Mouse (Mus musculus) kidney, postnatal 0 days (tissue): Measurements from ENCODE around the gene Gpr107. TPM values are rescaled to one million over a fixed set of nuclear protein-coding genes. Genes with fewer than 3 reads are reported as not detected.
A peak's percentile ranks its signal among the peaks of the same experiment; 100 is the strongest.

Experiments
- ATAC-seq: fragments of 200-750 bp; cut with Nextera tagmentation; replicated peaks from 2 replicates; pipeline ENCODE4 v1.8.0; 2017; ENCODE audit warnings: low read depth, moderate number of reproducible peaks, moderate TSS enrichment, moderate library complexity; ENCODE audit not compliant: low FRiP score
- DNase-seq: peaks from one replicate; pipeline ENCODE4 v3.0.0-alpha.2; 2016; ENCODE audit warnings: low spot score
- H3K27ac ChIP-seq: fragments of 300-500 bp; sonication (generic); 2 replicates; pipeline ENCODE4 v1.5.1; 2014; ENCODE audit warnings: mild to moderate bottlenecking
- H3K27me3 ChIP-seq: fragments of 300-500 bp; sonication (generic); 2 replicates; pipeline ENCODE4 v1.6.1; 2014; ENCODE audit warnings: low read length, mixed read lengths; ENCODE audit not compliant: insufficient read depth
- H3K36me3 ChIP-seq: fragments of 300-500 bp; sonication (generic); 2 replicates; pipeline ENCODE4 v1.6.1; 2014; ENCODE audit warnings: low read length, mixed read lengths; ENCODE audit not compliant: insufficient read depth
- H3K4me1 ChIP-seq: fragments of 300-500 bp; sonication (generic); replicated peaks from 2 replicates; pipeline ENCODE4 v1.6.1; 2014; ENCODE audit warnings: antibody characterized with exemption, low read length, mixed read lengths; ENCODE audit not compliant: insufficient read depth
- H3K4me2 ChIP-seq: fragments of 300-500 bp; sonication (generic); 2 replicates; pipeline ENCODE4 v1.6.1; 2014; ENCODE audit warnings: mild to moderate bottlenecking, low read length, moderate library complexity, mixed read lengths
- H3K4me3 ChIP-seq: fragments of 300-500 bp; sonication (generic); replicated peaks from 2 replicates; pipeline ENCODE4 v1.5.1; 2014; ENCODE audit warnings: low read depth, low read length
- H3K9ac ChIP-seq: fragments of 300-500 bp; sonication (generic); 2 replicates; pipeline ENCODE4 v1.6.1; 2014; ENCODE audit warnings: low read depth, low read length
- H3K9me3 ChIP-seq: fragments of 300-500 bp; sonication (generic); replicated peaks from 2 replicates; pipeline ENCODE4 v1.6.1; 2016; ENCODE audit warnings: low read length, inconsistent platforms, mixed read lengths
- CTCF ChIP-seq: IDR thresholded peaks from 2 replicates; pipeline ENCODE4 v1.5.1; 2016; ENCODE audit warnings: antibody characterized with exemption, low read depth, mild to moderate bottlenecking, moderate library complexity
- WGBS: fragments of 180-500 bp; shearing (Covaris S2); extraction: QIAGEN DNeasy Blood & Tissue Kit; methylation state at CpG from one replicate; pipeline ENCODE4 v1.1.7; 2014; 5-methylcytosine and 5-hydroxymethylcytosine counted together
- polyA plus RNA-seq: library from polyadenylated mRNA; unstranded; fragments of >200 nt; fragmentation: Nextera tagmentation; extraction: Ambion mirVana; gene quantifications from 2 replicates; pipeline ENCODE4 v1.2.1, GENCODE M21; 2015

The Gpr107 gene
- polyA plus RNA-seq, 1 experiment from 2014 or later: 32.3 TPM

- Histone ChIP-seq H3K27ac (no peak overlapping the region), H3K9me3 (no peaks in the 10 kb centered on the region), H3K4me3 (no peak overlapping the region), H3K36me3 (no peaks in the 10 kb centered on the region), H3K27me3 (no peaks in the 10 kb centered on the region), H3K4me1 (peaks cover 15% of the 10 kb centered on the region; the same call in 1 of the 2 replicates), H3K4me2 (no peak overlapping the region), H3K9ac (no peak overlapping the region)
- DNase-seq (no peak), ATAC-seq (no peak)
- 64% methylated on average over 7 of the region's 7 CpGs for WGBS
- TF ChIP-seq CTCF: no peak
Measured at GRCm38 (mm10) chr2:31125156-31125555, 27.0 kb upstream of the Gpr107 start.

GRCm38 (mm10) chr2:31126048-31126447, 26.1 kb upstream of the Gpr107 start:
- TF ChIP-seq CTCF: no peak
- Histone ChIP-seq H3K9ac (no peak overlapping the region), H3K27ac (no peak overlapping the region), H3K4me1 (peaks cover 17% of the 10 kb centered on the region), H3K4me2 (no peak overlapping the region), H3K9me3 (no peaks in the 10 kb centered on the region), H3K4me3 (no peak overlapping the region), H3K27me3 (no peaks in the 10 kb centered on the region), H3K36me3 (no peaks in the 10 kb centered on the region)
- DNase-seq (no peak), ATAC-seq (no peak)
- 79% methylated on average over 9 of the region's 9 CpGs for WGBS

- TF ChIP-seq CTCF: no peak
- H3K9me3 ChIP-seq: no peaks in the 10 kb centered on the region
- no peak overlapping the region for H3K4me3 ChIP-seq
- H3K36me3 ChIP-seq: no peaks in the 10 kb centered on the region
- DNase-seq (no peak), ATAC-seq (no peak)
- no peaks in the 10 kb centered on the region for H3K27me3 ChIP-seq
- WGBS: 36% methylated on average over 7 of the region's 7 CpGs
- no peak overlapping the region for H3K4me2 ChIP-seq
- H3K9ac ChIP-seq: no peak overlapping the region
- no peak overlapping the region for H3K27ac ChIP-seq
- peaks cover 24% of the 10 kb centered on the region for H3K4me1 ChIP-seq
Measured at GRCm38 (mm10) chr2:31127219-31127618, 24.9 kb upstream of the Gpr107 start.

DNA sequence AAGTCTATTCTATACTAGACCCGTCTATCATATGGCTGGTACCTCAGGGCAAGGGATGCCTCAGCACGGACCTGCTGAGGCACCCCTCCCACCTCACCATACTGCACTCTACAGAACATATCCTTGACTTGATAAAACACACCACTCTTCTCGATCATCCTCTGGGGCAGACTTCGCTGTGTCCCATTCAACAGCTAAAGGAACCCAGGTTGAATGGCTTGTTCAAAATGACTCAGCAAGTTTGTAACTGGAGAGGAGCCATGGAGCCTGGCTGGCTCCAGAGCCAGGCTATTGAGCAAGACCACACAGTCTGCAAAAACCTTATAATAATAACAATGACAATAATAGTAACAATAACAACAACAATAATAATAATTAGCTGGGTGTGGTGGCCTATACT, 24.2 kb upstream of the Gpr107 start:
- H3K9ac ChIP-seq: no peak overlapping the region
- H3K27ac ChIP-seq: no peak overlapping the region
- no peak overlapping the region for H3K4me3 ChIP-seq
- H3K4me1 ChIP-seq: peaks cover 24% of the 10 kb centered on the region
- no peak for ATAC-seq
- no peak for TF ChIP-seq CTCF
- no peaks in the 10 kb centered on the region for H3K27me3 ChIP-seq
- no peak overlapping the region for H3K4me2 ChIP-seq
- no peaks in the 10 kb centered on the region for H3K36me3 ChIP-seq
- 76% methylated on average over 4 of the region's 4 CpGs for WGBS
- DNase-seq: no peak
- no peaks in the 10 kb centered on the region for H3K9me3 ChIP-seq

GRCm38 (mm10) chr2:31129742-31130518, 22.2 kb upstream of the Gpr107 start:
- H3K4me2 ChIP-seq: no peak overlapping the region
- peak overlapping the region; percentile 54; the same call in 1 of the 2 replicates for H3K27ac ChIP-seq
- DNase-seq (no peak), ATAC-seq (no peak)
- no peaks in the 10 kb centered on the region for H3K9me3 ChIP-seq
- H3K4me1 ChIP-seq: peaks cover 18% of the 10 kb centered on the region
- H3K4me3 ChIP-seq: no peak overlapping the region
- no peak for TF ChIP-seq CTCF
- no peaks in the 10 kb centered on the region for H3K27me3 ChIP-seq
- no peak overlapping the region for H3K9ac ChIP-seq
- 70% methylated on average over 14 of the region's 14 CpGs for WGBS
- no peaks in the 10 kb centered on the region for H3K36me3 ChIP-seq

DNA sequence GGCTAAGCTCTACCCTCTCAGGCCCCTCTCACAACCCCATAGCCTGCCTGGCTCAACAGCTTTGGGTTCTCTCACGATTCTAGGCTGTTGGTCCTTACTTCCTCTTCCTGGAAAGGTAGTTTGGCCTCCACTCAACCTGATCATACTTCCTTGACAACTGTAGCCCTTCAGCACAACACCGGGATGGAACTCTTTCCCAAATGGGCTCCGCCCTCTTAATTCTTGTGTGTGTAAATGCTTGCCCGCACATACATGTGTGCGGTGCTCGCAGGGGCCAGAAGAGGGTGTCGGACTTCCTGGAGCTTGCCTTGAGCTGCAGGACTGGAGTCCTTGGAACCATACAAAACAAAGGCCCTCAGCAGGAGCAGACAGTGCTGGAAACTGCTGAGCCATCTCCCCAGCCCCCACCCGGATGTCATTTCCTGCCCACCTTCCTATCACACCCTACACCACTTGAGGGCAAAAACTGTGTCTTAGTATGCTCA, 21.3 kb upstream of the Gpr107 start:
- H3K9ac ChIP-seq: no peak overlapping the region
- WGBS: 63% methylated on average over 8 of the region's 8 CpGs
- no peak overlapping the region for H3K4me2 ChIP-seq
- peak overlapping the region; percentile 54; the same call in 1 of the 2 replicates for H3K27ac ChIP-seq
- no peaks in the 10 kb centered on the region for H3K9me3 ChIP-seq
- DNase-seq (no peak), ATAC-seq (no peak)
- H3K27me3 ChIP-seq: no peaks in the 10 kb centered on the region
- TF ChIP-seq CTCF: peak; percentile 44
- no peaks in the 10 kb centered on the region for H3K36me3 ChIP-seq
- peaks cover 18% of the 10 kb centered on the region for H3K4me1 ChIP-seq
- H3K4me3 ChIP-seq: no peak overlapping the region

DNA sequence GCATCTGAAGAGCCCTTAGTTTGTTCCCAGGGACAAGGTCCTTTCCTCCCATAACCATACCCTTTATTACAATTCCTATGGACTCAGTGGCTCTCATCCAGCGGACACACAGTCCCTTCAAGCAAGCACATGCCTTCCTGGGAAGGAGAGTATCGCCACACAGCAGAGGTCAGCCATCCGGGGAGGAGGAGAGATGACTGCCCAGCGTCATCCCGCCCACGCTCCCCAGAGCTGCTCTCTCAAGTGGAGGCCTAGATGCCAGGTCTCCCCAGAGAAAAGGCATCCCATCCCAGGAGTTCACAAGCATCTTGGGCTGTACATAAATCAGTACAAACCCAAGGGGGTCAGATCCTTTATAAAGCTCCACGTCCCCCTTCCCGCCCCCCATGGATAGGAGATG, 19.4 kb upstream of the Gpr107 start:
- Histone ChIP-seq H3K4me2 (no peak overlapping the region), H3K27me3 (no peaks in the 10 kb centered on the region), H3K4me3 (no peak overlapping the region), H3K36me3 (no peaks in the 10 kb centered on the region), H3K4me1 (peaks cover 16% of the 10 kb centered on the region), H3K27ac (no peak overlapping the region), H3K9me3 (no peaks in the 10 kb centered on the region), H3K9ac (no peak overlapping the region)
- ATAC-seq (peak; percentile 51; the same call in 1 of the 2 replicates), DNase-seq (peak; percentile 83)
- 27% methylated on average over 8 of the region's 8 CpGs for WGBS
- no peak for TF ChIP-seq CTCF
